Mouse (Mus musculus) regulatory T cell (primary cell): Measurements from ENCODE around the gene Olfr186.
"Not testable (repeated sequence)": the region's sequence is repeated elsewhere in the genome, so short reads cannot be mapped to it uniquely, and the experiment has no call there.

Experiments
- in situ Hi-C: fragments of 300-600 bp; cut with MboI, MseI; formaldehyde crosslinking; loops from one replicate; pipeline ENCODE4 v1.15.1; 2025; ENCODE audit warnings: high pct_unique_total_duplicates

Gene Olfr186

GRCm38 (mm10) chr16:59030191-59030590 is at the start of gene Olfr186:
Gene Olfr186, minus strand, starts transcription at chr16:59030291.
- in situ Hi-C loops = no loop called here

DNA sequence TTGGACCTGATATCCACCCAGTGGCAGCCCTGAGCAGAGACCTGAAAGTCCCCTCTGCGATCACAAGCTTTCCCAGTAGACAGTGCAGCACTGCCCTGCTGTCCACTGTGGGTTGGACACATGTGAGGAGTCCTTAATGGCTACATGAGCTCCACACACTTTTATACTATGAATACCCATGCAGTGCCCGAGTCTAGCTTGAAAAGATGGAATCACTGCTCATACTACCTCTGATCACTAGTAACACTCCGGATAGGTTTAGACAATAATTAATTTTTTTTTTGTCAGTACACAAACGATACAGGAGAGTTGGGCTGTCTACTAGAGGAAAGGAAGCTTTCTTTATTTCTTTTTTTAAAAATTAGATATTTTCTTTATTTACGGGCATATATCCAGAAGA is 47.8 kb upstream of the Olfr186 start, which contains the start of gene Olfr190:
TSS of gene Olfr190 (minus strand) at position 101 of the 400 bp plus-strand sequence.
- in situ Hi-C loops = no loop called here

GRCm38 (mm10) chr16:59073520-59073919 is 43.4 kb upstream of the Olfr186 start:
- in situ Hi-C loops = no loop called here

DNA sequence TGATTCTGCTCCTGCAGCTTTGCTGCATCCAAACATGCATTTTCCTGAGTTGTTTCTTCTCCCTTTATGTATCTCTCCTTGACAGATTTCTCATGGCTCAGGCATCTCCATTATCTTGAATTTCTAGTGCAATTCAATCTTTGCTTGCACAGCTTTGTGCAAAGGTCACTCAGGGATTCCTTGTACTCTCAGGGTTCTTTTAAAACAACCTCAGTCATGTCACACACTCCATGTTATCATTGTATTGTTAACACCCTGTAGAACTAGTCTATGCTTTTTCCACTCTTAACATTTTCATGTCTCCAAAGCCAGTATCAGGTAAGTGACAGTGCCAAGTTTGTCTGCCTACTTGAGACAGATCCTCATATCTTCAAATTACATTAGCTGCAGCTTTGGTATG is 41.7 kb upstream of the Olfr186 start:
- in situ Hi-C loops = no loop called here

GRCm38 (mm10) chr16:59062411-59062810 is 32.3 kb upstream of the Olfr186 start:
- in situ Hi-C loops = not testable (repeated sequence)

DNA sequence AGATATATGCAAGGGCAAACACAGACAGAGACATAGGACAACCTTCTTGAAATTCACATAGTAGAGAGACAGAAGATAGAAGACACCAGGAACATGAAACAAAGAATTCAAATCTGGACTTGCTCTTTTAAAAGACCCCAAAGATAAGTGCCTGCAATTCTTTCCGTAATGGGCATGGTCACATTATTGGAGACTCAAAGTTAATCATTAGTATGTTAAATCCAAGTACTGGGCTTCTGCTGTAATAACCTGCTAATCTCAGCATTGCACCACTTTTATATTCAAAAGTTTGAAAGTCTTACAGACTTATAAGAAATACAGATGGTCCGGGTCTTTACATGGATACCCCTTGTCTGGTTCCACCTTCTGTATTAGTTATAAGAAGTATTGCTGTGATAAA is 19.2 kb upstream of the Olfr186 start:
- in situ Hi-C loops = not testable (repeated sequence)

- in situ Hi-C loops = no loop called here
Measured at GRCm38 (mm10) chr16:59048860-59049259, 18.8 kb upstream of the Olfr186 start.

DNA sequence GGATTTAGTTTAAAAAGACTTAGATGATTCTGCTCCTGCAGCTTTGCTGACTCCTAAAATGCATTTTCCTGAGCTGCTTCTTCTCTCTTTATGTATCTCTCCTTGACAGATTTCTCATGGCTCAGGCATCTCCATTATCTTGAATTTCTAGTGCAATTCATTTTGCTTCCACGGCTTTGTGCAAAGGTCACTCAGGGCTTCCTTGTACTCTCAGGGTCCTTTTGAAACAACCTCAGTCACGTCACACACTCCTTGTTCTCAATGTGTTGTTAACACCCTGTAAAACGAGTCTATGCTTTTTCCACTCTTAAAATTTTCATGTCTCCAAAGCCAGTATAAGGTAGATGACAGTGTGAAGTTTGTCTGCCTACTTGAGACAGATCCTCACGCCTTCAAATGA is 17.5 kb upstream of the Olfr186 start:
- in situ Hi-C loops = no loop called here

- in situ Hi-C loops = no loop called here
Measured at GRCm38 (mm10) chr16:59045835-59046234, 15.7 kb upstream of the Olfr186 start.

GRCm38 (mm10) chr16:59039710-59040109 is 9.6 kb upstream of the Olfr186 start, which contains the start of gene Olfr187:
Gene Olfr187, minus strand, starts transcription at chr16:59039767.
- in situ Hi-C loops = no loop called here

GRCm38 (mm10) chr16:59013357-59014018 is 16.6 kb downstream of the Olfr186 start:
- in situ Hi-C loops = no loop called here

DNA sequence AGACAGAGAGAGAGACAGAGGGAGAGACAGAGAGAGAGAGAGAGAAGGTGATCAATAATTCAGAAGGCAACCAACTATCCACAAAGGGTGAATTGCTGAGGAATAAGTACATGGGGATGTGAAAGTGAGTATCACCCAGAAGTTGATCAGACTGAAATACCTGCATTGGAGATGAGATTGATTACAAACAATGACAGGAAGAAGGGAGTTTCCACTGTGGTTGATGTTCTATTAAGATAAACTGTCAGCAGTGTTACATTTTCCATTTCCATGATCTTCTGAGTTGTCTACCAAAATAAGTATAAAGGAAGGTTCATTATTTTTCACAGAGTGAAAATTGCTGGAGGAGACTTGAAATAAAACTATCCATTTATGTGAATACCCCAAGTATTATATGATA is 22.9 kb downstream of the Olfr186 start:
- in situ Hi-C loops = no loop called here

DNA sequence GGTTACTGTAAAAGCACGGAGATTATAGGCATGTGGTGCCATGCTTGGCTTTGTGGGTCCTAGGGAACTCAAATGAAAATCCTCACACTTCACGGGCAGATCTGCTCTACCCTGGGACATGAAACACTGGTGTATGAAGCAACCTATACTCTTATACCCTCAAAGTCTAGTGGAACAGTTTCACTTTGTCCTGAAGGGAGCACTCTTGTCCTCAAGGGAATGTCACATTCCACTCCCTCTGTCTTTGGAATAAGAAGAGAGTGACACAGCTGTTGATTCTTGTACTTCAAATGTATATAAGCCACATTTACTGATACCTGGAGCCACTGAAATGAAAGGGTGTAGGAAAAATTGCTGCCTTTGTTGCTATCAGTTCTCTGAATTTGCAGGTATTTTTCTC is 35.0 kb downstream of the Olfr186 start, which contains the start of gene Olfr183:
TSS of gene Olfr183 (plus strand) at position 301 of the 400 bp plus-strand sequence.
- in situ Hi-C loops = no loop called here
